Mouse (Mus musculus) layer of hippocampus, postnatal 36 days (tissue): ENCODE data around the gene Slc25a24. TPM values are rescaled to one million over a fixed set of nuclear protein-coding genes. Genes with fewer than 3 reads are reported as not detected.

Experiments used
- DNase-seq, 2 experiments: peaks; one replicate each; pipeline ENCODE4 v3.0.0; 2022
- total RNA-seq, 2 experiments: library from RNA; stranded (reverse); gene quantifications; 2 replicates each; pipeline ENCODE4 v1.2.3; 2021

The Slc25a24 gene
- total RNA-seq, 2 experiments from 2014 or later: 2.9 to 3.0 TPM

GRCm38 (mm10) chr3:109171070-109171778 lies 48.3 kb downstream of the Slc25a24 start:
- DNase-seq: peak; percentile 67 to 75

GRCm38 (mm10) chr3:109174394-109174793 lies 51.4 kb downstream of the Slc25a24 start:
- no peak for DNase-seq

- no peak for DNase-seq
Measured at GRCm38 (mm10) chr3:109178705-109179104, 55.8 kb downstream of the Slc25a24 start.

GRCm38 (mm10) chr3:109179528-109180076 lies 56.7 kb downstream of the Slc25a24 start:
- no peak for DNase-seq

GRCm38 (mm10) chr3:109196166-109196565 lies 73.2 kb downstream of the Slc25a24 start:
- no peak for DNase-seq

- DNase-seq: no peak
Measured at GRCm38 (mm10) chr3:109199280-109199679, 76.3 kb downstream of the Slc25a24 start.

- no peak for DNase-seq
Measured at GRCm38 (mm10) chr3:109212322-109212721, 89.4 kb downstream of the Slc25a24 start.

- no peak for DNase-seq
Measured at GRCm38 (mm10) chr3:109216352-109216751, 93.4 kb downstream of the Slc25a24 start.

Other genes with a start within 250 kb of the Slc25a24 start
- gene Fndc7, start 233.1 kb upstream of the Slc25a24 start, total RNA-seq: under 1 TPM in 1 of 2 experiments, not detected in 1; 0.13 TPM
- 10 to 100 TPM; 46.7 to 51.9 TPM for gene Prpf38b, start 211.4 kb upstream of the Slc25a24 start, total RNA-seq
- gene Henmt1, start 183.3 kb upstream of the Slc25a24 start, total RNA-seq: 1 to 10 TPM; 1.8 to 2.6 TPM
- not detected for gene Gm9857, start 182.7 kb upstream of the Slc25a24 start, total RNA-seq
- gene Fam102b, start 95.5 kb upstream of the Slc25a24 start, total RNA-seq: 10 to 100 TPM; 26.9 to 27.9 TPM
- not detected for gene Slc25a54, start 42.7 kb upstream of the Slc25a24 start, total RNA-seq
- 10 to 100 TPM; 14.1 to 16.2 TPM for gene Vav3, start 217.5 kb downstream of the Slc25a24 start, total RNA-seq